Comparison of ENCODE assay signal across 22 mouse cellular contexts in the genomic region with DNA sequence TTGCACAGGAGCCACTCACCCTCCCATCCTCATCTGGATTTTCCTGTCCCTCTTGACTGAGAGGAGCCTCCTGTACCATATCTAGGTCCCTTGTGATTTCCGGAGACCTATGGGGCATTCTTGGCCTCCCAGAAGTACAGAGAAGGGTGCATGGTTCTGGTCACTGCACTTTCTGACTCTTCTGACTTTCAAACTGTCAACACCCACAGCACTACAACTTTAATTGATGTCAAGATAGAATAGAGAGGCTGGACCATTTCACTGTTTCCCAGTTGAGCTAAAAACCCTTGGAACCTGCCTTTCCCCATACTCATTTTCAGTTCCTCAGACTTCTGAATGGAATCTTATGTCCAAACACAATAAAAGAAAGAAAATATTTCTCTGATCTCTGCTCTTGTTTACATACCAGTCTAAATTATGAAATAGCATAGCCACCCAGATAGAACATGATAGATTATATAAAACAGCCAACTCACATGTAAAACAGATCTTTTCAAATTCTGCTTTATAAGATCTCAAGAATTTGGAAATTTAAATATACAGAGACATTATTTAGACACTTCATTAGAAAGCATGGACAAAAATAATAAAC.
A peak's percentile ranks its signal among the peaks of the same experiment; 100 is the strongest.
DNase-seq lines count a peak whose midpoint lies in the region; ATAC-seq and TF ChIP-seq lines count a peak whose summit lies in the region.
"Had no signal": no experiment of that assay in that cellular context is flagged by ENCODE, and none has a peak within 500 bp of the region (broad histone marks: within the 10 kb centered on the region; RNA-seq: fewer than 3 reads in every experiment).

No protein-coding gene starts in this region.

- peak overlapping the region; percentile 28 for H3K27ac ChIP-seq in kidney, adult 2 months (ENCODE audit: insufficient read depth, low read depth, low read length)
- no peak overlapping the region for H3K27ac ChIP-seq in kidney, embryonic 15.5 days
- H3K27ac ChIP-seq in lung, embryonic 15.5 days: no peak overlapping the region
- H3K27ac ChIP-seq in lung, postnatal 0 days (ENCODE audit: low read length): no peak overlapping the region
- H3K27ac ChIP-seq: embryonic facial prominence, embryonic 13.5 days; embryonic facial prominence, embryonic 15.5 days; forebrain, embryonic 10.5 days; forebrain, embryonic 12.5 days had no signal

- H3K9ac ChIP-seq in kidney, embryonic 15.5 days: no peak overlapping the region
- no peak overlapping the region for H3K9ac ChIP-seq in lung, embryonic 15.5 days
- no peak overlapping the region for H3K9ac ChIP-seq in lung, postnatal 0 days (replicated peaks; ENCODE audit: low read depth)
- H3K9ac ChIP-seq: embryonic facial prominence, embryonic 13.5 days; embryonic facial prominence, embryonic 15.5 days; forebrain, embryonic 12.5 days had no signal

- 84% methylated on average over 1 of the region's 1 CpGs for WGBS in kidney, adult 2 months
- 82% methylated on average over 1 of the region's 1 CpGs for WGBS in kidney, embryonic 15.5 days
- 55% methylated on average over 1 of the region's 1 CpGs for WGBS in lung, embryonic 15.5 days
- WGBS in lung, postnatal 0 days: 65% methylated on average over 1 of the region's 1 CpGs

- H3K4me3 ChIP-seq in kidney, adult 2 months (ENCODE audit: insufficient read depth, low read depth, low read length): no peak overlapping the region
- H3K4me3 ChIP-seq in kidney, embryonic 15.5 days (replicated peaks): no peak overlapping the region
- no peak overlapping the region for H3K4me3 ChIP-seq in lung, embryonic 15.5 days
- H3K4me3 ChIP-seq in lung, postnatal 0 days (ENCODE audit: low read depth, low read length): no peak overlapping the region
- H3K4me3 ChIP-seq: embryonic facial prominence, embryonic 13.5 days; embryonic facial prominence, embryonic 15.5 days; erythroblast, embryonic 14.5 days; forebrain, embryonic 10.5 days; forebrain, embryonic 12.5 days had no signal

- no peaks in the 10 kb centered on the region for H3K27me3 ChIP-seq in kidney, adult 2 months (replicated peaks; ENCODE audit: control insufficient read depth, insufficient read depth, low read length)
- H3K27me3 ChIP-seq in kidney, embryonic 15.5 days: no peaks in the 10 kb centered on the region
- H3K27me3 ChIP-seq in lung, embryonic 15.5 days: no peaks in the 10 kb centered on the region
- H3K27me3 ChIP-seq in lung, postnatal 0 days (replicated peaks; ENCODE audit: insufficient read depth, low read length): no peaks in the 10 kb centered on the region
- H3K27me3 ChIP-seq: embryonic facial prominence, embryonic 13.5 days; embryonic facial prominence, embryonic 15.5 days; forebrain, embryonic 12.5 days had no signal

- TF ChIP-seq EP300 in lung, postnatal 0 days (IDR thresholded peaks at IDR 0.05): no peak

- H3K4me1 ChIP-seq in kidney, adult 2 months (ENCODE audit: control insufficient read depth, insufficient read depth, low read length): no peaks in the 10 kb centered on the region; the same call in 1 of the 2 replicates
- no peaks in the 10 kb centered on the region for H3K4me1 ChIP-seq in kidney, embryonic 15.5 days
- peaks cover 9% of the 10 kb centered on the region; the same call in 1 of the 2 replicates for H3K4me1 ChIP-seq in lung, embryonic 15.5 days
- H3K4me1 ChIP-seq in lung, postnatal 0 days (ENCODE audit: insufficient read depth, low read depth, low read length): no peaks in the 10 kb centered on the region
- H3K4me1 ChIP-seq: embryonic facial prominence, embryonic 13.5 days; embryonic facial prominence, embryonic 15.5 days; forebrain, embryonic 10.5 days; forebrain, embryonic 12.5 days had no signal

- no peak for DNase-seq in kidney, adult 2 months
- DNase-seq in lung, postnatal 25 days (ENCODE audit: low spot score): no peak
- peak; percentile 17 for DNase-seq in lung, postnatal 0 days (ENCODE audit: low spot score)
- no peak for DNase-seq in lung, adult 18-20 months
- DNase-seq: adrenal gland, adult 2 months; adrenal gland, postnatal 10 days; adrenal gland, postnatal 25 days; cerebellum, adult 11 months; cerebellum, adult 18-20 months; cerebellum, adult 8-10 months; cerebellum, adult 9-11 months; cerebellum, postnatal 14 days; cerebellum, postnatal 36 days; embryo, embryonic 11 days had no signal

- no peak overlapping the region for H3K4me2 ChIP-seq in kidney, embryonic 15.5 days
- no peak overlapping the region for H3K4me2 ChIP-seq in lung, embryonic 15.5 days
- H3K4me2 ChIP-seq in lung, postnatal 0 days (replicated peaks; ENCODE audit: low read depth, low read length): no peak overlapping the region
- H3K4me2 ChIP-seq: embryonic facial prominence, embryonic 13.5 days; embryonic facial prominence, embryonic 15.5 days; forebrain, embryonic 12.5 days had no signal

- no peak for ATAC-seq in kidney, embryonic 15.5 days (replicated peaks; ENCODE audit: low FRiP score)
- peak; percentile 63; the same call in 1 of the 2 replicates for ATAC-seq in lung, embryonic 15.5 days (ENCODE audit: borderline replicate concordance, extremely low read depth, low FRiP score, low TSS enrichment)
- no peak for ATAC-seq in lung, postnatal 0 days
- ATAC-seq: forebrain, embryonic 14.5 days had no signal

- no peaks in the 10 kb centered on the region for H3K9me3 ChIP-seq in kidney, embryonic 15.5 days (replicated peaks)
- no peaks in the 10 kb centered on the region for H3K9me3 ChIP-seq in lung, embryonic 15.5 days
- H3K9me3 ChIP-seq in lung, postnatal 0 days (ENCODE audit: low read length): no peaks in the 10 kb centered on the region
- H3K9me3 ChIP-seq: embryonic facial prominence, embryonic 13.5 days; embryonic facial prominence, embryonic 15.5 days; forebrain, embryonic 10.5 days; forebrain, embryonic 12.5 days had no signal

- no peaks in the 10 kb centered on the region for H3K36me3 ChIP-seq in kidney, adult 2 months (ENCODE audit: control insufficient read depth, insufficient read depth, low read length)
- no peaks in the 10 kb centered on the region for H3K36me3 ChIP-seq in kidney, embryonic 15.5 days
- H3K36me3 ChIP-seq in lung, embryonic 15.5 days: no peaks in the 10 kb centered on the region
- no peaks in the 10 kb centered on the region for H3K36me3 ChIP-seq in lung, postnatal 0 days (ENCODE audit: insufficient read depth, low read length)
- H3K36me3 ChIP-seq: embryonic facial prominence, embryonic 13.5 days; embryonic facial prominence, embryonic 15.5 days; forebrain, embryonic 10.5 days; forebrain, embryonic 12.5 days had no signal

- no peak for TF ChIP-seq POLR2A in kidney, adult 2 months (IDR thresholded peaks at IDR 0.05; ENCODE audit: low read depth, low read length)

- TF ChIP-seq CTCF in kidney, adult 2 months (conservative IDR thresholded peaks at IDR 0.05; ENCODE audit: insufficient read depth, insufficient read length, low read depth, low read length): no peak
- TF ChIP-seq CTCF in lung, postnatal 0 days (IDR thresholded peaks at IDR 0.05): no peak
